Mouse (Mus musculus): ENCODE measurements around the gene Pus1.
"Not testable (repeated sequence)": the region's sequence is repeated elsewhere in the genome, so short reads cannot be mapped to it uniquely, and the experiment has no call there.

The Pus1 gene

GRCm38 (mm10) chr5:110781529-110782238, 1.2 kb upstream of the Pus1 start:
- no peak for DNase-seq (ENCODE audit: low spot score in 2 of 2)

GRCm38 (mm10) chr5:110780761-110781528, 486 bp upstream of the Pus1 start:
- DNase-seq (ENCODE audit: low spot score in 2 of 2) = no peak

- DNase-seq (ENCODE audit: low spot score in 2 of 2) = no peak
Measured at GRCm38 (mm10) chr5:110779276-110779997, 1.0 kb downstream of the Pus1 start.

- no peak for DNase-seq (ENCODE audit: low spot score in 2 of 2)
Measured at GRCm38 (mm10) chr5:110778263-110778662, 2.2 kb downstream of the Pus1 start.

GRCm38 (mm10) chr5:110776141-110776540, 4.3 kb downstream of the Pus1 start:
- no peak for DNase-seq (ENCODE audit: low spot score in 2 of 2)

GRCm38 (mm10) chr5:110774511-110774910, 5.9 kb downstream of the Pus1 start:
- DNase-seq (ENCODE audit: low spot score in 2 of 2) = no peak

- not testable (repeated sequence) for DNase-seq (ENCODE audit: low spot score in 2 of 2)
Measured at GRCm38 (mm10) chr5:110772945-110773344, 7.5 kb downstream of the Pus1 start.

- peak; percentile 99 for DNase-seq (ENCODE audit: low spot score in 2 of 2)
Measured at GRCm38 (mm10) chr5:110770448-110771158, 9.9 kb downstream of the Pus1 start, which contains the start of gene Ep400. Gene Ep400 (minus strand): TSS chr5:110770717.

GRCm38 (mm10) chr5:110770031-110770445, 10.4 kb downstream of the Pus1 start:
- no peak for DNase-seq (ENCODE audit: low spot score in 2 of 2)

GRCm38 (mm10) chr5:110769272-110769671, 11.2 kb downstream of the Pus1 start:
- no peak for DNase-seq (ENCODE audit: low spot score in 2 of 2)

GRCm38 (mm10) chr5:110763890-110764289, 16.6 kb downstream of the Pus1 start:
- DNase-seq (ENCODE audit: low spot score in 2 of 2) = no peak

- no peak for DNase-seq (ENCODE audit: low spot score in 2 of 2)
Measured at GRCm38 (mm10) chr5:110745021-110745420, 35.4 kb downstream of the Pus1 start.

GRCm38 (mm10) chr5:110739496-110740275, 40.8 kb downstream of the Pus1 start:
- no peak for DNase-seq (ENCODE audit: low spot score in 2 of 2)

- no peak for DNase-seq (ENCODE audit: low spot score in 2 of 2)
Measured at GRCm38 (mm10) chr5:110735606-110736005, 44.9 kb downstream of the Pus1 start.

- DNase-seq (ENCODE audit: low spot score in 2 of 2) = no peak
Measured at GRCm38 (mm10) chr5:110733231-110733823, 47.1 kb downstream of the Pus1 start.

GRCm38 (mm10) chr5:110731227-110731626, 49.2 kb downstream of the Pus1 start:
- no peak for DNase-seq (ENCODE audit: low spot score in 2 of 2)

- DNase-seq (ENCODE audit: low spot score in 2 of 2) = no peak
Measured at GRCm38 (mm10) chr5:110727850-110728249, 52.6 kb downstream of the Pus1 start.

Measured in frontal cortex, postnatal 14 days (tissue).